Mouse (Mus musculus) cerebral cortex, adult 2 months (tissue): ENCODE measurements around the gene Tob2.

Source experiments
- WGBS: fragments of 180-500 bp; shearing (Covaris S2); methylation state at CpG from one replicate; pipeline ENCODE4 v1.1.7; 2018; 5-methylcytosine and 5-hydroxymethylcytosine counted together

Tob2 gene

DNA sequence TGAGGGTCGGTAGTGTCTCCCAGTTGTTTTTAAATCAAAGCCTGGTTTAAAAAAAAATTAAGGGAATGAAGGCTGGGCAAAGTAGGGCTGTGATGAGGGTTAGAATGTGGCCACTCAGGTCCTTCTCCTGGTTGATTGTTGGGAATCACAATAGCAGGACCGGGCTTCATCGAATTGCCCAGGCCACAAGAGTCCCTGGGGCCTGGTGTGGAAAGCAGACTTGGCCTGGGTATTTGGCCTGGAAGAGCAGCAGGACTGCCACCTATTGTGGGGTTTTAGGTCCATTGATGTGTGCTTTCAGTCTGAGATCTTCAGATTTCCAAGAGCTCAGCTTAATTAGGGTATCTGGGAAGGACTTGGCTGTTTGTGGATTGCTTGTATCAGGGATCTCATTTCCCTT is 46.3 kb downstream of the Tob2 start:
- WGBS, result 15% methylated on average over 3 of the region's 3 CpGs

GRCm38 (mm10) chr15:81811599-81811996 is 47.0 kb downstream of the Tob2 start:
- WGBS, result 2% methylated on average over 24 of the region's 26 CpGs

- WGBS, result under 1% methylated on average over 88 of the region's 89 CpGs
Observed at GRCm38 (mm10) chr15:81810671-81811598, 47.7 kb downstream of the Tob2 start.

GRCm38 (mm10) chr15:81810150-81810549 is 48.4 kb downstream of the Tob2 start:
- 2% methylated on average over 10 of the region's 10 CpGs for WGBS

DNA sequence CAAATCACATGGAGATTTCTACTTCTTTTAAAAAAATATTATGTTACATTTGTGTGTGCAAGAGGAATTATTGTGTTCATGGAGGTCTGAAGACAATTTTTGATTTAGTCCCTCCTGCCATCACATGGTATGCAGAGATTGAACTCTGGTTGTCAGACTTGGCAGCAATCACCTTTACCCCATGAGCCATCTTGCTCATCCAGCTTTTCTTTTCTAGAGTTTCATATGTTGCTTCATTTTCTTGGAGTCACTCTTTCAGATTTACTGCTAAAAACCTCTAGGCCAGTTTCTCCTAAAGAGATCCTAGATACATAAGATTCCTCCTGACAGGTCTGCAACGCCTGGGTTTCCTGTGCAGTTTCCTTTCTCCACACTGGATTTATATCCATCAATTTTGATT is 49.0 kb downstream of the Tob2 start:
- 19% methylated on average over 1 of the region's 1 CpGs for WGBS

DNA sequence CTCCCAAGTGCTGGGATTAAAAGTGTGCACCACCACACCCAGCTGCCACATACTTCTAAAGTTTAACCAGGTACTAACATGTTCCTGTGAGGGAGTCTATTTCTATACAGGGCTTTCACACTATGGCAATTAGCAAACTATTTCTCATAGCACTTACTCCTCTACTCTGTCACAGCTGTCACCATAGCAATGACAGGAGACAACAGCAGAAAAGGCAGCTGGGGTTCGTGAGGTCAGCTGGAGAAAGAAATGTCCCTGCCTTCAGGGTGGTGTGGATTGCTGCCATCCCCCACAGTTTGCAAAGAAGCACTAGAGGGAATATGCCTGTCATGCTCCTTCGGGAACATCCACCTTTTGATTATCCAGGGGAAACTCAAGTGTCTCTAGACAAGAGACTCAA is 49.8 kb downstream of the Tob2 start:
- 81% methylated on average over 2 of the region's 2 CpGs for WGBS

GRCm38 (mm10) chr15:81806621-81807404 is 51.8 kb downstream of the Tob2 start:
- 69% methylated on average over 4 of the region's 4 CpGs for WGBS

DNA sequence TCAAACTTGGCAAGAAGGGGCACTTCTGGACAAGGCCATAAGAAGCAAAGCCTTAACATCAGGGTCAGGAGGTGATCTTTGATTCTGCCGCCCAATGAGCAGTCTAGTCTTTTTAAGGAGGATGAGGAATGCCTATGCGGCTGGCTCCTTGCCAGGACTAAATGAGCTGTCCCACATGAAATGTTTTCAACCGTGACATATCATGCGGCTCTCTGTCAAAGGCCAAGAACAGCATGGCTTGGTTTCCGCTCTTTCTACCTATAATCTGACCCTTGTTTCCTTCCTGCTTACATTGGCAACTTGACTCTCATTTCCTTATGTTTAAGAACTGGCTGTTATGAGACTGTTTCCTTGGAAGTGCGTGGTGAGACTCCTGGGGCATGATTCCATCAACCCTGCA is 53.0 kb downstream of the Tob2 start:
- WGBS, result 55% methylated on average over 6 of the region's 6 CpGs

DNA sequence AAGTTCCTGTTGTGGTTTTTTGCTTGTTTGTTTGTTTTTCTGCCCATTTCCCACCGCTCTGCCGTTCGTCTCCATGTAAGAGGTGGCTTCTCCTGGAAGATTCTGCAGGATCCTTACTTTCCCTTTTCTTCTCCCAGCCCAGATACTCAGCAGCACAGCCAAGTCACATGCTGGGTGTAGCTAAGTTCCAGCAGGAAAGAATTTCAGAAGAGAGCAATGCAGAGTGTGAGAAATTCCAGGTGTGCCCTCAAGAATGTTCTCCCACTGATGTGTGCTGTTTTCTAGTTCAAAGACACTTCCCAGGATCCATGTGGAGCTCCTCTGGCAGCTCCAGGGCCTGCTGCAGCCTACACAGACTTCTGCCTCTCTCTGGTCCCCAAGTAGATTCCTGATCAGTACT is 53.7 kb downstream of the Tob2 start:
- WGBS, result 53% methylated on average over 3 of the region's 3 CpGs

DNA sequence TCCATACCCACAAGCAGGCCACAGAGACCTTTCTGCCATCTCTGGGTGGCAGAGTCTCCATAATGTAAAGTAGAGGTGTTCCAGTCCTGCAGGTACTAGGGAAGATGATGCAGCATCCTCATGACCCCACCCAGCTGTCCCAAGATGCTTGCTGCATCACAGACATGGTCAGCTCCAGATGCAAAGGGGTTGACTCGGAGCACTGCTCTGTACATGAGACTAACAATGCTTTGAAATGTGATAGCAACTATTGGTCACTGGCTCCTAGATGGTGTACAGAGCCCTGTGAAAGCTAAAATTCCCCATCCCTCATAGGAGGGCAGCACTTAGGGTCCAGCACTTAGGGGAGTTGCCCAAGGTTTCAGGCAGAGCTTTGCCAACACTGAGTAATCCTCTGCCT is 54.4 kb downstream of the Tob2 start:
- 70% methylated on average over 1 of the region's 1 CpGs for WGBS

- WGBS, result 36% methylated on average over 4 of the region's 4 CpGs
Observed at GRCm38 (mm10) chr15:81803425-81803951, 55.1 kb downstream of the Tob2 start.

GRCm38 (mm10) chr15:81802941-81803351 is 55.6 kb downstream of the Tob2 start:
- WGBS, result 5% methylated on average over 8 of the region's 8 CpGs

DNA sequence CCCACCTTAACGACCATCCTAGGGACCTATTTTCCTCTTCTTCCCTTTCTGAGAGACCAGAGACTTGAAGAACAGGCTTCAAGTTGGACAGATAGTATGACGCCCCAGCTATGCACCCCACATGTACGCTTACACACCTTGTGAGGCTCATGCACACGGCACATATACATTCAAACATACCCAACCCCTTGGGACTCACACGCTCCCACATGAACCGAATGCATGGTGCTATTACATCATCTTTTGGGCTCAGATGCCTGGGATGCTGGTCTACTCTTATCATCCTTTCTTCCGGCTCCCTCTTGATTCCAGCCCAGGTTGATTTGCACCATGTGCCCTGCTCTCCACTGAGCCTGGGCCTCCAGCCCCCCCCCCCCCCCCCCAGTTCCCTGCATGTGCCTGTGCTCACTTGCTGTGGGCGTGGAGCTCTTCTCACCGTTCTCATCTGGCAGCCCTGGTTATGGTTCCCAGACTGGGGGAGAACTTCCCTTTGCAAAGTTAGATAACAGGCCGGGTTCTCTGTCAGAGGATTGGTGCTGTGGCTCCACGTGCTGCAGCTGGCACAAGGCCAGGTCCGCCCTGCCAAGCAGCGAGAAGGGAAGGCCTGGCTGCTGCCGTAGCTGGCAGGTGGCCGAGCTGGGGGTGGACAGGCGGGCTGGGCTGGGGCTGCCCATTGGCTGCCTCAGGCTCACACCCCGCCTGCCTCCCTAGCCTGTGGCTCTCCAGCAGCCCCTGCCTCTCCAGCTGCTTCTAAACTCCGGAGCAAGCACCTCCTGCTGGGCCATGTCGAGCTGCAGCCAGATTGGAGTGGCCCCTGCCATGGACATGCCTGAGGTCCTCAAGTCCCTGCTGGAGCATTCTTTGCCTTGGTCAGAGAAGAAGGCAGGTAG is 56.4 kb downstream of the Tob2 start, which contains the start of gene Tef:
Gene Tef, plus strand, starts transcription at position 421 of the 890 bp plus-strand sequence.
- 10% methylated on average over 19 of the region's 19 CpGs for WGBS

GRCm38 (mm10) chr15:81800391-81800790 is 58.2 kb downstream of the Tob2 start:
- WGBS, result 87% methylated on average over 3 of the region's 3 CpGs

- 89% methylated on average over 4 of the region's 4 CpGs for WGBS
Observed at GRCm38 (mm10) chr15:81798421-81798820, 60.2 kb downstream of the Tob2 start.
